Mouse (Mus musculus) CH12.LX (cell line): ENCODE measurements at regions not wholly inside any gene's neighbourhood (a gene's known extent, or its start where the extent isn't known, plus 50 kb on each side); places are given as distances from the start of the nearest gene placed in this dataset.

Experiments
- DNase-seq: peaks from one replicate; pipeline ENCODE4 v3.0.0-alpha.2; 2013; ENCODE audit errors: extremely low read depth
- H3K27ac ChIP-seq: 2 replicates; pipeline ENCODE4 v1.5.1; 2012; ENCODE audit warnings: low read depth, mild to moderate bottlenecking, control low read depth, moderate library complexity; ENCODE audit not compliant: insufficient read depth
- H3K27me3 ChIP-seq: replicated peaks from 2 replicates; pipeline ENCODE3; 2012; ENCODE audit warnings: inconsistent platforms
- H3K36me3 ChIP-seq, 2 experiments: replicated peaks in 1 of 2; 2 replicates each; pipeline versions ENCODE3 to v1.6.1; 2012; ENCODE audit warnings: inconsistent platforms in 1 of 2, low read length in 1 of 2, mild to moderate bottlenecking in 1 of 2, mixed read lengths in 1 of 2, moderate library complexity in 1 of 2; ENCODE audit not compliant: control insufficient read depth in 1 of 2, insufficient read depth in 1 of 2
- H3K4me1 ChIP-seq, 2 experiments: 2 replicates each; pipeline ENCODE4 v1.6.1; 2012; ENCODE audit warnings: inconsistent platforms in 1 of 2, moderate library complexity in 1 of 2; ENCODE audit not compliant: insufficient read depth in 2 of 2, control insufficient read depth in 1 of 2
- H3K4me2 ChIP-seq: 2 replicates; pipeline ENCODE4 v1.6.1; 2012; ENCODE audit warnings: low read depth, mild to moderate bottlenecking, control low read depth; ENCODE audit not compliant: poor library complexity, insufficient read depth, severe bottlenecking
- H3K4me3 ChIP-seq, 3 experiments: fragments of 150-350 bp in 1 of 3; sonication (generic) in 1 of 3; replicated peaks in 1 of 3; 2 replicates each; pipeline versions ENCODE3 to v1.5.1; 2011 to 2012; ENCODE audit warnings: low read depth in 2 of 3, low read length in 2 of 3, mild to moderate bottlenecking in 2 of 3, moderate library complexity in 2 of 3, control low read depth in 1 of 3, improper control_type of control experiment in 1 of 3, inconsistent platforms in 1 of 3, mixed read lengths in 1 of 3; ENCODE audit not compliant: poor library complexity in 1 of 3
- H3K79me2 ChIP-seq: replicated peaks from 2 replicates; pipeline ENCODE4 v1.6.1; 2012; ENCODE audit warnings: mild to moderate bottlenecking, moderate library complexity; ENCODE audit not compliant: control insufficient read depth, poor library complexity, insufficient read depth, severe bottlenecking; ENCODE audit errors: extremely low read depth
- H3K9ac ChIP-seq: 2 replicates; pipeline ENCODE4 v1.6.1; 2012; ENCODE audit warnings: low read depth, mild to moderate bottlenecking, control low read depth, moderate library complexity; ENCODE audit not compliant: insufficient read depth
- H3K9me3 ChIP-seq: replicated peaks from 2 replicates; pipeline ENCODE3; 2012; ENCODE audit warnings: low read length, inconsistent platforms, mixed read lengths
- HCFC1 ChIP-seq: IDR thresholded peaks from 2 replicates; pipeline ENCODE4 v1.6.1; 2012; ENCODE audit warnings: low read depth, mild to moderate bottlenecking, inconsistent platforms, low read length, improper control_type of control experiment
- KAT2A ChIP-seq: IDR thresholded peaks from 2 replicates; pipeline ENCODE4 v1.6.1; 2012; ENCODE audit warnings: low read length, improper control_type of control experiment, inconsistent platforms; ENCODE audit not compliant: insufficient replicate concordance
- MAZ ChIP-seq: IDR thresholded peaks from 2 replicates; pipeline ENCODE4 v1.6.1; 2012; ENCODE audit warnings: low read depth, mild to moderate bottlenecking, inconsistent platforms, low read length, improper control_type of control experiment, moderate library complexity
- MYC ChIP-seq: IDR thresholded peaks from 2 replicates; pipeline ENCODE4 v1.6.1; 2011; ENCODE audit warnings: low read depth, mild to moderate bottlenecking, improper control_type of control experiment, low read length
- PAX5 ChIP-seq: IDR thresholded peaks from 2 replicates; pipeline ENCODE4 v1.6.1; 2012; ENCODE audit warnings: low read length, inconsistent platforms, mixed read lengths
- POLR2A ChIP-seq: IDR thresholded peaks from 2 replicates; pipeline ENCODE4 v1.6.1; 2011; ENCODE audit warnings: low read depth, mild to moderate bottlenecking, improper control_type of control experiment, low read length
- RCOR1 ChIP-seq: conservative IDR thresholded peaks from 2 replicates; pipeline ENCODE4 v1.6.1; 2012; ENCODE audit warnings: low read depth, mild to moderate bottlenecking, inconsistent platforms, low read length, improper control_type of control experiment
- TBP ChIP-seq: conservative IDR thresholded peaks from 2 replicates; pipeline ENCODE4 v1.6.1; 2011; ENCODE audit warnings: low read depth, low read length, improper control_type of control experiment
- TCF12 ChIP-seq: IDR thresholded peaks from 2 replicates; pipeline ENCODE4 v1.6.1; 2014; ENCODE audit warnings: low read depth, mild to moderate bottlenecking, inconsistent platforms, low read length, improper control_type of control experiment
- USF1 ChIP-seq: IDR thresholded peaks from 2 replicates; pipeline ENCODE4 v1.6.1; 2014; ENCODE audit warnings: low read depth, mild to moderate bottlenecking, inconsistent platforms, low read length, improper control_type of control experiment
- ZC3H11A ChIP-seq: IDR thresholded peaks from 2 replicates; pipeline ENCODE4 v1.6.1; 2012; ENCODE audit warnings: low read depth, mild to moderate bottlenecking, inconsistent platforms, low read length, improper control_type of control experiment
- dilution Hi-C: fragments of 300-500 bp; cut with MboI; formaldehyde crosslinking; loops from 2 replicates; pipeline ENCODE4 v1.14.3; 2020; ENCODE audit warnings: low sequenced_read_pairs; ENCODE audit not compliant: extremely low pct_unique_long_range_greater_than_20kb, extremely low pct_ligation_motif_present
- in situ Hi-C: fragments of 300-500 bp; cut with MboI; formaldehyde crosslinking; loops from 3 replicates; pipeline ENCODE4 v1.14.3; 2019; ENCODE audit warnings: low sequenced_read_pairs, low pct_ligation_motif_present, low pct_unique_long_range_greater_than_20kb, mixed read lengths

DNA sequence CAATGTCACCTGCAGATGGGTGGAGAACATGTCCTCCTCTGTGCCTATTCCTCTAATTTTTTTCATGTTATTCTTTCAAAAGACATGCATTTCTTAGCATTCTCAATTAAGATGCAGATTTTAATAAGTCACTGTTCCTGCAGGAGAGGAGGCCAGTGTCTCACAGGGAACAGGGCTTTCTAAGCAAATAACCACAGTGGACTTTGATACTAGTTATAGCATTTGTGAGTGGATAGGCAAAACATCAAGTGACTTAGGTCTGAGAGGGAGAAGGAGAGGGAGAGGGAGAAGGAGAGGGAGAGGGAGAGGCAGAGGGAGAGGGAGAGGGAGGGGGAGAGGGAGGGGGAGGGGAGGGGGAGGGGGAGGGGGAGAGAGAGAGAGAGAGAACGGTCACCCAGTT is 50.4 kb upstream of the Maf start:
- Histone ChIP-seq H3K36me3 (no peaks in the 10 kb centered on the region), H3K9ac (no peak overlapping the region), H3K9me3 (peaks cover 19% of the 10 kb centered on the region), H3K4me2 (no peak overlapping the region), H3K79me2 (no peaks in the 10 kb centered on the region), H3K4me3 (no peak overlapping the region), H3K27ac (no peak overlapping the region), H3K4me1 (no peaks in the 10 kb centered on the region), H3K27me3 (peaks cover 16% of the 10 kb centered on the region)
- no peak for TF ChIP-seq MAZ
- TF ChIP-seq HCFC1: no peak
- TF ChIP-seq TCF12: no peak
- no peak for TF ChIP-seq MYC
- no peak for TF ChIP-seq RCOR1
- TF ChIP-seq PAX5: no peak
- no peak for TF ChIP-seq POLR2A
- TF ChIP-seq TBP: no peak
- no peak for TF ChIP-seq ZC3H11A
- no peak for TF ChIP-seq KAT2A
- no peak for TF ChIP-seq USF1
- no peak for DNase-seq
- dilution Hi-C loops: no loop called here
- in situ Hi-C loops: no loop called here
